27 mouse cellular contexts compared by ENCODE assay signal in genomic region chr3:14968345-14968744, GRCm38 (mm10).
A peak's percentile ranks its signal among the peaks of the same experiment; 100 is the strongest.
DNase-seq lines count a peak whose midpoint lies in the region; ATAC-seq lines count a peak whose summit lies in the region.
"Had no signal": no experiment of that assay in that cellular context is flagged by ENCODE, and none has a peak within 500 bp of the region (broad histone marks: within the 10 kb centered on the region; RNA-seq: fewer than 3 reads in every experiment).

No protein-coding gene starts in this region.

- no peak overlapping the region for H3K4me3 ChIP-seq in heart, embryonic 11.5 days (ENCODE audit: low read depth, low read length)
- H3K4me3 ChIP-seq: embryonic facial prominence, embryonic 10.5 days; embryonic facial prominence, embryonic 13.5 days; erythroblast, embryonic 14.5 days; forebrain, embryonic 12.5 days; forebrain, embryonic 15.5 days; heart, adult 2 months; heart, embryonic 10.5 days; hindbrain, embryonic 10.5 days; hindbrain, embryonic 13.5 days; intestine, embryonic 15.5 days had no signal

- no peak overlapping the region for H3K4me2 ChIP-seq in heart, embryonic 11.5 days
- H3K4me2 ChIP-seq: embryonic facial prominence, embryonic 13.5 days; forebrain, embryonic 12.5 days; forebrain, embryonic 15.5 days; hindbrain, embryonic 13.5 days; intestine, embryonic 15.5 days had no signal

- ATAC-seq in common myeloid progenitor, adult 5-6 weeks (replicated peaks; ENCODE audit: low read depth, poor library complexity, severe bottlenecking) = peak; percentile 53
- peak; percentile 76 for ATAC-seq in neutrophil, adult 5-6 weeks (ENCODE audit: extremely low read depth, insufficient number of reproducible peaks, low FRiP score, poor library complexity, severe bottlenecking)
- no peak for ATAC-seq in heart, embryonic 11.5 days (replicated peaks; ENCODE audit: insufficient number of reproducible peaks, low FRiP score, low TSS enrichment)
- ATAC-seq: activated CD4-positive, CD25-positive, alpha-beta regulatory T cell, adult 4 months; forebrain, embryonic 15.5 days; hindbrain, embryonic 16.5 days; intestine, embryonic 15.5 days had no signal

- no peaks in the 10 kb centered on the region for H3K36me3 ChIP-seq in heart, embryonic 11.5 days (ENCODE audit: control insufficient read depth, insufficient read depth, low read length)
- H3K36me3 ChIP-seq: embryonic facial prominence, embryonic 10.5 days; embryonic facial prominence, embryonic 13.5 days; forebrain, embryonic 12.5 days; forebrain, embryonic 15.5 days; heart, embryonic 10.5 days; hindbrain, embryonic 10.5 days; hindbrain, embryonic 13.5 days; intestine, embryonic 15.5 days had no signal

- peak; percentile 41 for DNase-seq in A20 (ENCODE audit: low read depth, low spot score)
- DNase-seq in B cell, adult 2 months = peak; percentile 37 to 50
- no peak for DNase-seq in left cerebral cortex, adult 11 months (ENCODE audit: low spot score)
- DNase-seq in adrenal gland, adult 18-20 months (ENCODE audit: low spot score in 2 of 2) = no peak
- DNase-seq: adrenal gland, postnatal 10 days; cerebellum, adult 11 months; cerebellum, adult 2 months; cerebellum, adult 9-11 months; cerebellum, postnatal 25 days; embryo, embryonic 11 days; gastrocnemius, postnatal 25 days; heart, adult 2 months; heart, postnatal 36 days had no signal

- H3K4me1 ChIP-seq in heart, embryonic 11.5 days (ENCODE audit: control insufficient read depth, insufficient read depth, low read length) = no peaks in the 10 kb centered on the region
- H3K4me1 ChIP-seq: embryonic facial prominence, embryonic 10.5 days; forebrain, embryonic 12.5 days; forebrain, embryonic 15.5 days; heart, embryonic 10.5 days; hindbrain, embryonic 10.5 days; hindbrain, embryonic 13.5 days; intestine, embryonic 15.5 days had no signal

- no peaks in the 10 kb centered on the region for H3K9me3 ChIP-seq in heart, embryonic 11.5 days (replicated peaks; ENCODE audit: control insufficient read depth, low read length)
- H3K9me3 ChIP-seq: embryonic facial prominence, embryonic 10.5 days; embryonic facial prominence, embryonic 13.5 days; forebrain, embryonic 12.5 days; forebrain, embryonic 15.5 days; heart, embryonic 10.5 days; hindbrain, embryonic 10.5 days; hindbrain, embryonic 13.5 days; intestine, embryonic 15.5 days had no signal

- no peak overlapping the region for H3K27ac ChIP-seq in heart, embryonic 11.5 days (ENCODE audit: low read depth, low read length)
- H3K27ac ChIP-seq: embryonic facial prominence, embryonic 10.5 days; embryonic facial prominence, embryonic 13.5 days; forebrain, embryonic 12.5 days; forebrain, embryonic 15.5 days; heart, adult 2 months; heart, embryonic 10.5 days; hindbrain, embryonic 10.5 days; hindbrain, embryonic 13.5 days; intestine, embryonic 15.5 days had no signal

- no peaks in the 10 kb centered on the region for H3K27me3 ChIP-seq in heart, embryonic 11.5 days (ENCODE audit: control insufficient read depth, insufficient read depth, low read length)
- H3K27me3 ChIP-seq: embryonic facial prominence, embryonic 13.5 days; forebrain, embryonic 12.5 days; forebrain, embryonic 15.5 days; hindbrain, embryonic 13.5 days; intestine, embryonic 15.5 days had no signal

- 78% methylated on average over 1 of the region's 1 CpGs for WGBS in heart, embryonic 11.5 days (ENCODE audit: insufficient replicate concordance)

- H3K9ac ChIP-seq in heart, embryonic 11.5 days (ENCODE audit: low read depth, low read length) = no peak overlapping the region
- H3K9ac ChIP-seq: embryonic facial prominence, embryonic 13.5 days; forebrain, embryonic 12.5 days; forebrain, embryonic 15.5 days; hindbrain, embryonic 13.5 days; intestine, embryonic 15.5 days had no signal

Comparison
In these comparisons a context has a peak if more than half of its experiments do, and no peak if none do; other contexts are left out.
1. DNase-seq: peak in A20 (single experiment) and B cell, adult 2 months (2 of 2); none in left cerebral cortex, adult 11 months (single experiment) and adrenal gland, adult 18-20 months (0 of 2).